Mouse (Mus musculus): Measurements from ENCODE around the gene Trim8.

Gene Trim8

DNA sequence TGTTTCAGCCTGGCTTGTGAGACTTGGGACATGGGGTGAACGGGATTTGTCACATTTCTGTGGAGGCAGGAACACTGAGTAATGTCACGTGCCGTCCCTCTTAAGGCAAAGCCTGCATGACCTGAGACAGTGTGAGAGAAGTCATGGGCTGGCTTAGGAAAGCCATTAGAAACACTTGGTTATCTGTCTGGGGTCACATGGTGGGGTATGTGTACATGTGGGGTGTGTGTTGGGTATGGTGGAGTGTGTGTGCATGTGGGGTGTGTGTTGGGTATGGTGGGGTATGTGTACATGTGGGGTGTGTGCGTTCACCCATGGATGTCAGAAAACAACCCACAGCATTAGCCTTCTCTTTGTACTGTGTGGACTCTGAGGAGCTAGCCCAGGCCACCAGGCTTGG lies 48.9 kb downstream of the Trim8 start:
- no peak for DNase-seq (ENCODE audit: low spot score)

DNA sequence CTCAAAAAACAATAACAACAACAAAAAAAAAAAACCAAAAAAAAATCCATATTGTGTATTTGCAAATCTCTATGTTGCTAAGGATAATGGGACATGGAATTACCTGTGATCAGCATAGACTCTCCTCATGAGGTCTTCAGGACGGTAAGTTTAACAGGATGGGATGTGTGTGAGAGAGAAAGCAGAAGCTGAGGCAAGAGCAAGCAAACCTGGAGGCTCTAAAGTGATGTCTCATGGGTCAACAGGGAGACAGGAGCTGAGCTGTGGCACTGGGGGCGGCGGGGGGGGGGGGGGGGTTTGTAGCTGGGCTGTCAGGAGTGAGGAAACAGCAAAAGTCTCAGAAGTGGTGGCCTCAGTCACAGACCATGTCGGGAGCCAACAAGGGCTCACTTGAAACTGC lies 51.0 kb downstream of the Trim8 start:
- DNase-seq (ENCODE audit: low spot score) = no peak

DNA sequence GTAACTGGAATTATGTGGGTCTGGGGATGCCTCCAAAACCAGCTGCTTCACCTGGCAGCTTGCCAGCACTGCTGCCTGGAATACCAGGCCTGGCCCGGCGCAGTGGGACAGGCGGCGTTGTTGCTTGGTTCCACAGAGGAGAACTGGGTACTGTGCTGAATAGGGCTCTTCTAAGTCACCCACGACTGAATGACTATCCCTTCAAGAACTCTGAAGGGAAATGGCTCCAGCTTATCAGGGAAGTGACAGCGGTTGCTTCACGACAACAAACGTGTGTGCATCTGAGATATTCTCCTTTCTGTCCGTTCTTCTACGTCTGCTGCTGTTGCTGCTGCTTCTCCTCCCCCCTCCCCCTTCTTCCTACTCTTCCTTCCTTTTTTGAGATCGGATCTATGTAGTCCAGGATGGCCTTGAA lies 52.0 kb downstream of the Trim8 start:
- DNase-seq (ENCODE audit: low spot score) = no peak

DNA sequence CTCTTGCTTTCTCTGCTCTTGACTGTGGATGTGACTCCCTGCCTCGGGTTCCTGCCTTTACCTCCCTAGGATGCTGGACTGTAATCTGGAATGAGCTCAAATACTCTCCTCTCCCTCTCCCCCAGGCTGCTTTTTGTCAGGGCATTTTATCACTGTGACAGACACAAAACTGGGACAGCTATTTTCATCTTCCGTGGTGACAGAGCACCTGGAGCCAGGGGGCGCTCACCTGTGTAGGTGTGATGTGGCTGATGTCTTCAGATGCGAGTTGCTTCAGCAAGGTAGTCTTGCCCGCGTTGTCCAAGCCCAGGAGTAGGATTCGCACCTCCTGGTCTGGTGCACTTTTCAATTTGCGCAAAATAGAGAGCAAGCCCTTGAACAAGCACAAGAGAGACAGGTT lies 56.5 kb downstream of the Trim8 start:
- DNase-seq (ENCODE audit: low spot score) = no peak

DNA sequence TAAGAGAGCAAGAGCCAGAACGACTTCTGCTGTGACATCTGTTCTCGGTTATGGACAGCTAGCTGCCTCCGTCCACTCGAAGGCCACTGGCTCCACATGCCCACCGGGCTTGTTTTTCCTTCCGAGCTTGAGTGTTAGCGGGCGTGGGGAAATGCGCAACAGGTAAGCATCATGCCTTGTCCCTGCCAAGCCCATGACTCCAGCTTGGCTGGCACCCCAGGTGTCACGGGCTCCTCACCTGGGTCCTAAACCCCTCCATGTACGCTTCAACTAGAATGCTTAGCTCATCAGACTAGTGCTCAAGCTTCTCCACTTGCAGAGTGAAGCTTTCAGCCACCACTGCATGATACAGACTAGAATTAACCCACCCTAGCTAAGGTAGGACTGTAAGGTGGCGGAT lies 57.1 kb downstream of the Trim8 start:
- no peak for DNase-seq (ENCODE audit: low spot score)

DNA sequence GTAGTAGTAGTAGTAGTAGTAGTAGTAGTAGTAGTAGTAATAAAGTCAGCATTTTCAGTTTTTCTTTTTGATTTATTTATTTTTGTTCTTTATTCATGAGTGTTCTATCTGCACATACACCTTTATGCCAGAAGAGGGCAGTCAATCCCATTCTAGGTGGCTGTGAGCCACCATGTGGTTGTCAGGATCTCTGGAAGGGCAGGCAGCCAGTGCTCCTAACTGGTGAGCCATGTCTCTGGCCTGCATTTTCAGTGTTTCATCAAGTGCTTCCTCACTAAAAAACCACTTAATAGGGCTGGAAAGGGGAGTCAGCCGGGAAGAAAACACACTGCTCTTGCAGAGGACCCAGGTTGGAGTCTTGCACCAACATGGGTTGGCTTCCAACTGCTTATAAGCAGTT lies 60.6 kb downstream of the Trim8 start:
- peak; percentile 33 for DNase-seq (ENCODE audit: low spot score)

DNA sequence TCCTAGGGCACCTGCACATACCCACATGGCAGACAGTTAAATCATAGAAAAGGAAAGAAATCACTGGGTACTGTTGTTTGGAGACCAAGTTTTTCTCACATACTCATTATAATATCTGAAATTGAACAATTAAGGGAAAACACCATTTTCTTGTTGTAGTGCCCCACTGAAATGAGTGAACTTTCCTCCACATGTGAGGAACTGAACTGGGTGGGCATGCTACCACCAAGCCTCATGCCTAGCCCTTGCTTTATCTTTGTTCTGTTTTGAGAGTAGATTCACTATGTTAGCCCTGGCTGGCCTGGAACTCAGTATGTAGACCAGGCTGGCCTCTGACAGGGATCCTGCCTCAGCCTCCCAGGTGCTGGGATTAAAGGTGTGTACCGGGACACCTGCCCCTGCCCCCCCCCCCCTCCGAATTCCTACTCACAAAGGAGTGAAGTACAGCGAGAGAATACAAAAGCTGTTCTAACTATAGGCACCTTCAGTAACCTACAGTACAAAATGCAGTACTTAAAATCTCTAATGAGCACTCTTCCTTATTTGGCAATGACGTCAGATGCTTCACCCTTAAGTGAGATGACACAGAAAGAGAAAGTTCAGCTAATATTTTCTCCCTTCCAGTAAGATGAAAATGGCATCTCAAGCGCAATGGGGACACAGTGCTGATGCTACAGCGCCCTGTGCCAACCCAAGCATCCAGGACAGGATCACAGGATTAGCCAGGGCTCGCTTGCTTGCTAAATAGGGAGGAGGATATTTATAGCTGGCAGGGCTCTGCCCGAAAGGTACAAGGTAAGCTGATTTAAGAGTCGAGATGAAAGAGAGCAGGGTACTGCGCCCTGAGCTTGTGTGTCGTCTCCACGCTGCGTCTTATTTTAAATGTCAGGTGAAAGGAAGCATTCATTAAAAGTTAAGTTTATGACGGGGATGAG lies 61.3 kb downstream of the Trim8 start:
- DNase-seq (ENCODE audit: low spot score) = no peak

DNA sequence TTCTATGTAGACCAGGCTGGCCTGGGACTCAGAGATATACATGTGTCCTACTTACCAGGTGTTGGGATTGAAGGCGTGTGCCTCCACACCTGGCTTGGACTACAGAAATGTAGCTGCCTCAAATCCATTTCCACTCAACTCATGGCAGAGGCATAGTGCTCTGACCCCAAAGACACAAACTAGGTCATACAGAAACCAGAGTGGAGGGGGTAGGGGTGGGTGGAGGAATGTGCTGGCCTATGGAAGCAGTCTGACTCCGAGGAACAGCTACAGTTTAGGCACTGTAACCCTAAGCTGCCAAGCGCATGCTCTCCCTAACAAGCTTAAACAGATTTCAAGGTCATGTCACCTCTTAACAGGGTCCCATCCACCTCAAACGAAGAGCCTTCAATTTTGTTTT lies 62.1 kb downstream of the Trim8 start:
- DNase-seq (ENCODE audit: low spot score) = no peak

DNA sequence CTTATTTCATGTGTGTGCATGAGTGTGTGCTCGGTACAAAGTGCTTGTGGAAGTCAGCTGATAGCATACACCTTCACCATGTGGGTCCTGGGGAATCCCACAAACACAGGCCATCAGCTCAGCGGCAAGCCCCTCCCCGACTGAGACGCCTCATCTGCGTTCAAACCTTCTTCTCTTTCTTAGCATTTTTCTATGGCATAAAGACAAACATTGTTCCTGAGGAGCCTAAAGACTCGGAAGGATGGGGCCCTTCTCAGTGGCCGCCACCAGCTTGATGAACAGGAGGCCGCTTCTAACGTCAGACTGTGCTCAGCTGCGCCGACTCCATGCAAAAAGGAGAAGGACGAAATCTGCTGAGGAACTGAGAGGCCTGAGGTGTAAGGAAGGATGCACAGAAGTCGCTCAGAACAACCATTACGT lies 62.6 kb downstream of the Trim8 start:
- DNase-seq (ENCODE audit: low spot score) = no peak
